Mouse (Mus musculus): ENCODE measurements around the gene Klhl7. TPM values are rescaled to one million over a fixed set of nuclear protein-coding genes. Genes with fewer than 3 reads are reported as not detected.
"Not testable (repeated sequence)": the region's sequence is repeated elsewhere in the genome, so short reads cannot be mapped to it uniquely, and the experiment has no call there.

Klhl7 gene
- total RNA-seq, 2 experiments from 2014 or later = 10.5 to 17.8 TPM

GRCm38 (mm10) chr5:24092496-24092895 is 7.9 kb upstream of the Klhl7 start:
- ATAC-seq (replicated peaks; ENCODE audit: poor library complexity, severe bottlenecking) = no peak

GRCm38 (mm10) chr5:24095393-24095792 is 5.0 kb upstream of the Klhl7 start:
- ATAC-seq (replicated peaks; ENCODE audit: poor library complexity, severe bottlenecking) = no peak

GRCm38 (mm10) chr5:24095881-24096280 is 4.5 kb upstream of the Klhl7 start:
- no peak for ATAC-seq (replicated peaks; ENCODE audit: poor library complexity, severe bottlenecking)

- peak; percentile 84 for ATAC-seq (replicated peaks; ENCODE audit: poor library complexity, severe bottlenecking)
These were observed 456 bp downstream of the Klhl7 start for GRCm38 (mm10) chr5:24100810-24101311.

- ATAC-seq (replicated peaks; ENCODE audit: poor library complexity, severe bottlenecking) = no peak
These were observed 1.2 kb downstream of the Klhl7 start for GRCm38 (mm10) chr5:24101446-24102140.

- not testable (repeated sequence) for ATAC-seq (replicated peaks; ENCODE audit: poor library complexity, severe bottlenecking)
These were observed 2.8 kb downstream of the Klhl7 start for GRCm38 (mm10) chr5:24103235-24103634.

GRCm38 (mm10) chr5:24103841-24104240 is 3.4 kb downstream of the Klhl7 start:
- ATAC-seq (replicated peaks; ENCODE audit: poor library complexity, severe bottlenecking) = no peak

- ATAC-seq (replicated peaks; ENCODE audit: poor library complexity, severe bottlenecking) = no peak
These were observed 6.8 kb downstream of the Klhl7 start for GRCm38 (mm10) chr5:24107071-24107739.

- ATAC-seq (replicated peaks; ENCODE audit: poor library complexity, severe bottlenecking) = no peak
These were observed 7.3 kb downstream of the Klhl7 start for GRCm38 (mm10) chr5:24107740-24108098.

GRCm38 (mm10) chr5:24110068-24110467 is 9.7 kb downstream of the Klhl7 start:
- ATAC-seq (replicated peaks; ENCODE audit: poor library complexity, severe bottlenecking) = peak; percentile 90

GRCm38 (mm10) chr5:24112116-24112903 is 11.9 kb downstream of the Klhl7 start:
- no peak for ATAC-seq (replicated peaks; ENCODE audit: poor library complexity, severe bottlenecking)

GRCm38 (mm10) chr5:24122221-24122620 is 21.8 kb downstream of the Klhl7 start:
- ATAC-seq (replicated peaks; ENCODE audit: poor library complexity, severe bottlenecking) = no peak

GRCm38 (mm10) chr5:24124175-24124574 is 23.8 kb downstream of the Klhl7 start:
- ATAC-seq (replicated peaks; ENCODE audit: poor library complexity, severe bottlenecking) = no peak

- no peak for ATAC-seq (replicated peaks; ENCODE audit: poor library complexity, severe bottlenecking)
These were observed 24.3 kb downstream of the Klhl7 start for GRCm38 (mm10) chr5:24124579-24125276.

GRCm38 (mm10) chr5:24125910-24126636 is 25.7 kb downstream of the Klhl7 start:
- ATAC-seq (replicated peaks; ENCODE audit: poor library complexity, severe bottlenecking) = no peak

- ATAC-seq (replicated peaks; ENCODE audit: poor library complexity, severe bottlenecking) = no peak
These were observed 26.6 kb downstream of the Klhl7 start for GRCm38 (mm10) chr5:24126967-24127366.

- no peak for ATAC-seq (replicated peaks; ENCODE audit: poor library complexity, severe bottlenecking)
These were observed 46.6 kb downstream of the Klhl7 start for GRCm38 (mm10) chr5:24146964-24147363.

- ATAC-seq (replicated peaks; ENCODE audit: poor library complexity, severe bottlenecking) = no peak
These were observed 51.8 kb downstream of the Klhl7 start for GRCm38 (mm10) chr5:24152199-24152598.

GRCm38 (mm10) chr5:24156774-24157173 is 56.4 kb downstream of the Klhl7 start:
- ATAC-seq (replicated peaks; ENCODE audit: poor library complexity, severe bottlenecking) = no peak
